ENCODE assay signal across 20 mouse cellular contexts in genomic region chr3:136061907-136062306, GRCm38 (mm10).
A peak's percentile ranks its signal among the peaks of the same experiment; 100 is the strongest.
DNase-seq lines count a peak whose midpoint lies in the region; ATAC-seq and TF ChIP-seq lines count a peak whose summit lies in the region.
"Had no signal": no experiment of that assay in that cellular context is flagged by ENCODE, and none has a peak within 500 bp of the region (broad histone marks: within the 10 kb centered on the region; RNA-seq: fewer than 3 reads in every experiment).

No protein-coding gene starts in this region.

- H3K9me3 ChIP-seq in liver, embryonic 11.5 days (ENCODE audit: control insufficient read depth, low read length), result no peaks in the 10 kb centered on the region
- no peaks in the 10 kb centered on the region for H3K9me3 ChIP-seq in liver, postnatal 0 days (ENCODE audit: low read length)
- no peaks in the 10 kb centered on the region for H3K9me3 ChIP-seq in hindbrain, embryonic 10.5 days
- H3K9me3 ChIP-seq: embryonic facial prominence, embryonic 12.5 days; forebrain, embryonic 15.5 days; heart, embryonic 15.5 days; hindbrain, embryonic 13.5 days had no signal

- 41% methylated on average over 2 of the region's 2 CpGs for WGBS in liver, embryonic 11.5 days
- 38% methylated on average over 2 of the region's 2 CpGs for WGBS in liver, postnatal 0 days (ENCODE audit: insufficient replicate concordance)
- WGBS in hindbrain, embryonic 10.5 days, result 85% methylated on average over 2 of the region's 2 CpGs

- no peak overlapping the region for H3K27ac ChIP-seq in liver, embryonic 11.5 days (ENCODE audit: low read depth, low read length)
- no peak overlapping the region for H3K27ac ChIP-seq in liver, postnatal 0 days (ENCODE audit: low read depth)
- no peak overlapping the region for H3K27ac ChIP-seq in hindbrain, embryonic 10.5 days
- H3K27ac ChIP-seq: embryonic facial prominence, embryonic 12.5 days; forebrain, embryonic 15.5 days; heart, adult 2 months; heart, embryonic 15.5 days; hindbrain, embryonic 13.5 days; hindbrain, postnatal 0 days had no signal

- DNase-seq in liver, embryonic 11.5 days (ENCODE audit: low spot score), result no peak
- DNase-seq in liver, result no peak
- DNase-seq in liver, postnatal 0 days, result no peak
- DNase-seq in heart, postnatal 4 days, result no peak
- no peak for DNase-seq in kidney, adult 9 months
- DNase-seq in hindbrain, embryonic 10.5 days (ENCODE audit: low spot score), result no peak
- DNase-seq: adrenal gland, postnatal 10 days; cerebellum, adult 11 months; cerebellum, adult 8-10 months; cerebellum, postnatal 14 days; heart, adult 2 months; heart, postnatal 14 days had no signal

- no peak for TF ChIP-seq CTCF in liver, postnatal 0 days (IDR thresholded peaks at IDR 0.05; ENCODE audit: low read depth)

- H3K27me3 ChIP-seq in liver, embryonic 11.5 days (replicated peaks; ENCODE audit: control insufficient read depth, insufficient read depth, low read length), result no peaks in the 10 kb centered on the region
- H3K27me3 ChIP-seq in liver, postnatal 0 days (ENCODE audit: insufficient read depth, low read length), result no peaks in the 10 kb centered on the region
- H3K27me3 ChIP-seq in myocyte (ENCODE audit: control insufficient read depth, insufficient read depth, insufficient read length), result no peaks in the 10 kb centered on the region
- no peaks in the 10 kb centered on the region for H3K27me3 ChIP-seq in hindbrain, embryonic 10.5 days (ENCODE audit: insufficient read depth, poor library complexity, severe bottlenecking)
- H3K27me3 ChIP-seq: embryonic facial prominence, embryonic 12.5 days; forebrain, embryonic 15.5 days; heart, embryonic 15.5 days; hindbrain, embryonic 13.5 days had no signal

- TF ChIP-seq EP300 in liver, postnatal 0 days (IDR thresholded peaks at IDR 0.05; ENCODE audit: low read depth), result 0 out of 2 replicates have a peak, but pooled peaks have one; percentile 32

- no peak overlapping the region for H3K4me3 ChIP-seq in liver, embryonic 11.5 days (ENCODE audit: low read depth, low read length)
- no peak overlapping the region for H3K4me3 ChIP-seq in liver, postnatal 0 days (ENCODE audit: low read depth, low read length)
- H3K4me3 ChIP-seq in myocyte, result no peak overlapping the region
- H3K4me3 ChIP-seq in hindbrain, embryonic 10.5 days, result no peak overlapping the region
- H3K4me3 ChIP-seq: embryonic facial prominence, embryonic 12.5 days; forebrain, embryonic 15.5 days; heart, adult 2 months; heart, embryonic 15.5 days; hindbrain, embryonic 13.5 days had no signal

- no peaks in the 10 kb centered on the region for H3K36me3 ChIP-seq in liver, embryonic 11.5 days (ENCODE audit: control insufficient read depth, insufficient read depth, low read length)
- no peaks in the 10 kb centered on the region for H3K36me3 ChIP-seq in liver, postnatal 0 days (replicated peaks; ENCODE audit: insufficient read depth, low read length)
- H3K36me3 ChIP-seq in myocyte (ENCODE audit: control insufficient read depth, insufficient read depth), result no peaks in the 10 kb centered on the region
- H3K36me3 ChIP-seq in hindbrain, embryonic 10.5 days, result no peaks in the 10 kb centered on the region
- H3K36me3 ChIP-seq: embryonic facial prominence, embryonic 12.5 days; forebrain, embryonic 15.5 days; heart, embryonic 15.5 days; hindbrain, embryonic 13.5 days had no signal

- ATAC-seq in liver, embryonic 11.5 days (replicated peaks; ENCODE audit: low FRiP score), result peak; percentile 73; the same call in 1 of the 2 replicates
- peak; percentile 56 to 82 for ATAC-seq in hematopoietic stem cell, adult 5-6 weeks (replicated peaks in 1 of 2; ENCODE audit: insufficient read depth in 1 of 2, low FRiP score in 2 of 2, low TSS enrichment in 1 of 2, low read depth in 1 of 2, poor library complexity in 2 of 2, severe bottlenecking in 2 of 2)
- peak; percentile 49 for ATAC-seq in liver, postnatal 0 days
- ATAC-seq: forebrain, embryonic 15.5 days; hindbrain, postnatal 0 days had no signal

- no peak overlapping the region for H3K4me2 ChIP-seq in liver, embryonic 11.5 days
- H3K4me2 ChIP-seq in liver, postnatal 0 days (ENCODE audit: low read depth, low read length), result no peak overlapping the region
- H3K4me2 ChIP-seq in myocyte (ENCODE audit: low read depth), result peak overlapping the region; percentile 19
- H3K4me2 ChIP-seq: embryonic facial prominence, embryonic 12.5 days; forebrain, embryonic 15.5 days; heart, embryonic 11.5 days; heart, embryonic 15.5 days; hindbrain, embryonic 13.5 days had no signal

- H3K79me2 ChIP-seq in myocyte (ENCODE audit: control insufficient read depth, insufficient read depth), result no peaks in the 10 kb centered on the region

- TF ChIP-seq POLR2A in myocyte (IDR thresholded peaks at IDR 0.05; ENCODE audit: insufficient read length, low read depth), result no peak

- H3ac ChIP-seq in myocyte (ENCODE audit: control insufficient read depth, insufficient read length), result no peak overlapping the region

- no peak overlapping the region for H3K9ac ChIP-seq in liver, embryonic 11.5 days (ENCODE audit: low read depth, low read length)
- H3K9ac ChIP-seq in liver, postnatal 0 days (replicated peaks), result no peak overlapping the region
- H3K9ac ChIP-seq: embryonic facial prominence, embryonic 12.5 days; forebrain, embryonic 15.5 days; heart, embryonic 15.5 days; hindbrain, embryonic 13.5 days had no signal

- no peaks in the 10 kb centered on the region for H3K4me1 ChIP-seq in liver, embryonic 11.5 days (replicated peaks; ENCODE audit: control insufficient read depth, insufficient read depth, low read length)
- no peaks in the 10 kb centered on the region for H3K4me1 ChIP-seq in liver, postnatal 0 days (ENCODE audit: insufficient read depth)
- H3K4me1 ChIP-seq in hindbrain, embryonic 10.5 days (replicated peaks), result no peaks in the 10 kb centered on the region
- H3K4me1 ChIP-seq: embryonic facial prominence, embryonic 12.5 days; forebrain, embryonic 15.5 days; heart, embryonic 15.5 days; hindbrain, embryonic 13.5 days had no signal

TF ChIP-seq in myocyte, 11 proteins besides CTCF, POLR2A, EP300 and RAD21:
- TF ChIP-seq TCF12 (IDR thresholded peaks at IDR 0.05; ENCODE audit: insufficient read depth, poor library complexity, severe bottlenecking) (no peak), TCF3 (IDR thresholded peaks at IDR 0.05; ENCODE audit: insufficient read length, low read depth) (no peak)
